ENCODE assay signal across 8 mouse cellular contexts in the genomic region with DNA sequence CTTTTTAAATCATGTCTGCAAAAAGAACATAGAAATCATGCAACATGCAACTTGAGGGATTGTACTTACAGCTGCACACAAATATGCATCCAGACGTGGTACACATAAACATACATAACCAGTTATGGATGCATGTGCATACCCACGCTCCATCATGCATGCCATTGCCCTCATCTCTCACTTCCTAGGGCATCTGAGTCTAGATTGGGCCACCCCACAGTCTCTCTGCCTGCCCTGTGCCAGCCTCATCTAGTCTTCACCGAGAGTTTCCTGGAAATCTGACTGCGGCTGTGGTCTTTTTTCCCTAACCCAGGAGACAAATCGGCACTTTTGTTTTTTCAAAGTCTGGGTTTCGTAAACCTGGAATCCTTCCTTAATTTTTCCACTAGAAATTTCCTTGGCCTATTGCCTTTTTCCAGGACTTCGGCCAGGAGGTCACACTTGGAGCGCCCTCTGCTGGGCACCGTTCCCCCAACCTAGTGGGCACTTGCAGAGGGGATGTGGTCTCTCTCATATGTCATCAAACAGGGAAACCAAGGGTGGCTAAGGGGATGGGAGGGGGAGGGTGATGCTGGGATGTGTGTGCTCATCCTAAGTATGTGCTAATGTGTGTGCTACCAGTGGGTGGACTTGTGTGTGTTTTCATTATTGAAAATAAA. TPM values are rescaled to one million over a fixed set of nuclear protein-coding genes. Genes with fewer than 3 reads are reported as not detected.
DNase-seq lines count a peak whose midpoint lies in the region; ATAC-seq and TF ChIP-seq lines count a peak whose summit lies in the region.

No protein-coding gene starts in this region.

- H3K4me3 ChIP-seq in hindbrain, embryonic 11.5 days (ENCODE audit: low read depth, low read length): no peak overlapping the region
- no peak overlapping the region for H3K4me3 ChIP-seq in hindbrain, embryonic 12.5 days
- peak overlapping the region; percentile 28 for H3K4me3 ChIP-seq in cerebellum, adult 2 months (replicated peaks; ENCODE audit: insufficient read depth, low read depth, low read length)
- H3K4me3 ChIP-seq in kidney, embryonic 16.5 days (ENCODE audit: low read length): no peak overlapping the region

- H3K27me3 ChIP-seq in hindbrain, embryonic 11.5 days (ENCODE audit: control insufficient read depth, insufficient read depth, low read length): no peaks in the 10 kb centered on the region
- H3K27me3 ChIP-seq in hindbrain, embryonic 12.5 days: no peaks in the 10 kb centered on the region
- H3K27me3 ChIP-seq in cerebellum, adult 2 months (ENCODE audit: control insufficient read depth, insufficient read depth, low read length): no peaks in the 10 kb centered on the region
- H3K27me3 ChIP-seq in kidney, embryonic 16.5 days (ENCODE audit: insufficient read depth, low read length): no peaks in the 10 kb centered on the region

- no peak for TF ChIP-seq POLR2A in cerebellum, adult 2 months (IDR thresholded peaks at IDR 0.05; ENCODE audit: borderline replicate concordance, insufficient read depth, low read length)

- ATAC-seq in hindbrain, embryonic 11.5 days (ENCODE audit: low FRiP score): no peak
- ATAC-seq in hindbrain, embryonic 12.5 days (ENCODE audit: low FRiP score): no peak
- peak; percentile 43 for ATAC-seq in kidney, embryonic 16.5 days (ENCODE audit: low FRiP score, low TSS enrichment)

- no peak overlapping the region for H3K4me2 ChIP-seq in hindbrain, embryonic 11.5 days (replicated peaks; ENCODE audit: low read depth, low read length)
- H3K4me2 ChIP-seq in hindbrain, embryonic 12.5 days (replicated peaks): no peak overlapping the region
- no peak overlapping the region for H3K4me2 ChIP-seq in kidney, embryonic 16.5 days (replicated peaks; ENCODE audit: low read depth, low read length)

- no peak overlapping the region for H3K27ac ChIP-seq in hindbrain, embryonic 11.5 days (ENCODE audit: low read depth, low read length)
- no peak overlapping the region for H3K27ac ChIP-seq in hindbrain, embryonic 12.5 days
- no peak overlapping the region for H3K27ac ChIP-seq in cerebellum, adult 2 months (ENCODE audit: insufficient read depth, low read length)
- H3K27ac ChIP-seq in kidney, embryonic 16.5 days (ENCODE audit: low read length): 0 out of 2 replicates have a peak overlapping the region, but pooled peaks have one; percentile 81

- WGBS in hindbrain, embryonic 11.5 days: 44% methylated on average over 9 of the region's 9 CpGs
- whole genome bisulfite sequencing in hindbrain, embryonic 12.5 days: 35% methylated on average over 9 of the region's 9 CpGs
- WGBS in cerebellum, adult 2 months: 20% methylated on average over 9 of the region's 9 CpGs
- 30% methylated on average over 9 of the region's 9 CpGs for WGBS in kidney, embryonic 16.5 days

- H3K9me3 ChIP-seq in hindbrain, embryonic 11.5 days (ENCODE audit: control insufficient read depth, low read length): no peaks in the 10 kb centered on the region
- no peaks in the 10 kb centered on the region; the same call in 1 of the 2 replicates for H3K9me3 ChIP-seq in hindbrain, embryonic 12.5 days (replicated peaks)
- H3K9me3 ChIP-seq in kidney, embryonic 16.5 days (ENCODE audit: low read length): no peaks in the 10 kb centered on the region

- H3K36me3 ChIP-seq in hindbrain, embryonic 11.5 days (ENCODE audit: control insufficient read depth, insufficient read depth, low read length): no peaks in the 10 kb centered on the region
- no peaks in the 10 kb centered on the region for H3K36me3 ChIP-seq in hindbrain, embryonic 12.5 days
- 0 out of 2 replicates have a peak, but pooled peaks cover 2% of the 10 kb centered on the region for H3K36me3 ChIP-seq in kidney, embryonic 16.5 days (ENCODE audit: insufficient read depth, low read length)

- TF ChIP-seq CTCF in cerebellum, adult 2 months (IDR thresholded peaks at IDR 0.05; ENCODE audit: borderline replicate concordance, insufficient read depth, low read depth, low read length): peak; percentile 79

- H3K9ac ChIP-seq in hindbrain, embryonic 11.5 days (ENCODE audit: low read depth, low read length): no peak overlapping the region
- no peak overlapping the region for H3K9ac ChIP-seq in hindbrain, embryonic 12.5 days
- no peak overlapping the region for H3K9ac ChIP-seq in kidney, embryonic 16.5 days (replicated peaks; ENCODE audit: low read length)

- DNase-seq in hindbrain, embryonic 11.5 days (ENCODE audit: low spot score): peak; percentile 85
- peak; percentile 81 for DNase-seq in NIH3T3 (ENCODE audit: low read depth)
- peak; percentile 65 to 79 for DNase-seq in cerebellum, adult 2 months
- DNase-seq in gastrocnemius, postnatal 10 days: peak; percentile 92
- DNase-seq in lung, postnatal 4 days: peak; percentile 80 to 85
- DNase-seq in testis, postnatal 10 days (ENCODE audit: low spot score): peak; percentile 93

- no peaks in the 10 kb centered on the region for H3K4me1 ChIP-seq in hindbrain, embryonic 11.5 days (replicated peaks; ENCODE audit: control insufficient read depth, insufficient read depth, low read length)
- H3K4me1 ChIP-seq in hindbrain, embryonic 12.5 days: no peaks in the 10 kb centered on the region
- peaks cover 7% of the 10 kb centered on the region; the same call in 1 of the 2 replicates for H3K4me1 ChIP-seq in cerebellum, adult 2 months (ENCODE audit: control insufficient read depth, insufficient read depth, low read length)
- H3K4me1 ChIP-seq in kidney, embryonic 16.5 days (ENCODE audit: insufficient read depth, low read length): peaks cover under 1% of the 10 kb centered on the region

RNA-seq across cellular contexts. Expression of gene Traf1, which starts 8.6 kb away (rescaled TPM):
- 0.28 and 0.40 TPM in 2 replicates for polyA plus RNA-seq in hindbrain, embryonic 11.5 days (2014; fragmentation: Nextera tagmentation; extraction: Ambion mirVana)
- 1.1 and 2.3 TPM in 2 replicates for polyA plus RNA-seq in hindbrain, embryonic 12.5 days (2016; fragmentation: Nextera tagmentation; extraction: Ambion mirVana)
- polyA plus RNA-seq in cerebellum, adult 2 months (2012; rRNA removed): 8.4 and 9.1 TPM in 2 replicates
- 1 to 10 TPM in 1 of 2 experiments, under 1 TPM in 1; 0.85 to 2.6 TPM for total RNA-seq in gastrocnemius, postnatal 10 days (2021)
- 30.3 and 33.2 TPM in 2 replicates for polyA plus RNA-seq in kidney, embryonic 16.5 days (2015; fragmentation: Nextera tagmentation; extraction: Ambion mirVana)

RNA-seq across cellular contexts. Expression of gene Phf19, which starts 56.4 kb away (rescaled TPM):
- polyA plus RNA-seq in hindbrain, embryonic 11.5 days (2014; fragmentation: Nextera tagmentation; extraction: Ambion mirVana): 1.7 and 2.3 TPM in 2 replicates
- 1.6 TPM in 2 replicates for polyA plus RNA-seq in hindbrain, embryonic 12.5 days (2016; fragmentation: Nextera tagmentation; extraction: Ambion mirVana)
- 1.7 and 2.2 TPM in 2 replicates for polyA plus RNA-seq in cerebellum, adult 2 months (2012; rRNA removed)
- 1 to 10 TPM; 3.9 to 4.7 TPM for total RNA-seq in gastrocnemius, postnatal 10 days (2021)
- 21.4 and 22.2 TPM in 2 replicates for polyA plus RNA-seq in kidney, embryonic 16.5 days (2015; fragmentation: Nextera tagmentation; extraction: Ambion mirVana)
